ENCODE assay signal across 17 mouse cellular contexts in the genomic region with DNA sequence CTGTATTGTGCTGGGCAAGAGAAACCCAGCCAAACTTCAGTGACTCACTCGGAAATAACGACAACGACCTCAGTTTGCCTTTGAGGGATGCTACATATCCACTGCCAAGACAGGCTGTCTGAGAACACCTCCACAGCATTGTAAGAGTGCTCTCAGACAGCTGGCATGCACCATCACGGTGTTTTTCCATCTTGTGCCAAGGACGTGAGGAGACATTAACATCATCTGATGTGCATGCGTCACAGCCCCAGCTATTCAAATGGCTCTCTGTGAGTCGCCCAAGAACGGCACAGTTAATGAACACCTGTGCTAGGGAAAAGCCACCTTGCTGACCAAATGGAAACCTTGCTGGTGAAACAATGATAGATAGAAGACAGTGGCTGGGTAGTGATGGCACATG.
A peak's percentile ranks its signal among the peaks of the same experiment; 100 is the strongest.
DNase-seq lines count a peak whose midpoint lies in the region; ATAC-seq lines count a peak whose summit lies in the region.
"Had no signal": no experiment of that assay in that cellular context is flagged by ENCODE, and none has a peak within 500 bp of the region (broad histone marks: within the 10 kb centered on the region; RNA-seq: fewer than 3 reads in every experiment).

No protein-coding gene starts in this region.

- peak; percentile 34; the same call in 1 of the 2 replicates for ATAC-seq in hindbrain, embryonic 15.5 days (ENCODE audit: low FRiP score, low read depth)
- ATAC-seq in hindbrain, embryonic 14.5 days (ENCODE audit: low FRiP score) = no peak
- ATAC-seq: forebrain, postnatal 0 days had no signal

- no peaks in the 10 kb centered on the region for H3K36me3 ChIP-seq in hindbrain, embryonic 15.5 days
- peaks cover 7% of the 10 kb centered on the region; the same call in 1 of the 2 replicates for H3K36me3 ChIP-seq in hindbrain, embryonic 14.5 days (replicated peaks; ENCODE audit: control insufficient read depth, insufficient read depth)
- H3K36me3 ChIP-seq: heart, embryonic 10.5 days; stomach, embryonic 15.5 days had no signal

- H3K9ac ChIP-seq in hindbrain, embryonic 15.5 days = no peak overlapping the region
- no peak overlapping the region for H3K9ac ChIP-seq in hindbrain, embryonic 14.5 days
- H3K9ac ChIP-seq: forebrain, postnatal 0 days; stomach, embryonic 15.5 days had no signal

- H3K4me3 ChIP-seq in hindbrain, embryonic 15.5 days = no peak overlapping the region
- H3K4me3 ChIP-seq in hindbrain, embryonic 14.5 days (replicated peaks; ENCODE audit: low read length) = no peak overlapping the region
- H3K4me3 ChIP-seq: heart, embryonic 10.5 days; stomach, embryonic 15.5 days had no signal

- no peak overlapping the region for H3K4me2 ChIP-seq in hindbrain, embryonic 15.5 days
- H3K4me2 ChIP-seq in hindbrain, embryonic 14.5 days (replicated peaks) = no peak overlapping the region
- H3K4me2 ChIP-seq: liver, embryonic 11.5 days; stomach, embryonic 15.5 days had no signal

- WGBS in hindbrain, embryonic 15.5 days = 86% methylated on average over 8 of the region's 8 CpGs
- WGBS in hindbrain, embryonic 14.5 days = 87% methylated on average over 8 of the region's 8 CpGs

- no peaks in the 10 kb centered on the region for H3K4me1 ChIP-seq in hindbrain, embryonic 15.5 days (replicated peaks)
- H3K4me1 ChIP-seq in hindbrain, embryonic 14.5 days (replicated peaks; ENCODE audit: control insufficient read depth, insufficient read depth, low read length) = no peaks in the 10 kb centered on the region
- H3K4me1 ChIP-seq: heart, embryonic 10.5 days; stomach, embryonic 15.5 days had no signal

- no peak for DNase-seq in hindbrain, embryonic 14.5 days (ENCODE audit: low spot score)
- peak; percentile 42 to 51 for DNase-seq in right cerebral cortex, adult 2 months (ENCODE audit: low spot score in 2 of 2)
- DNase-seq in right cerebral cortex, postnatal 4 days = no peak
- peak; percentile 59 to 63 for DNase-seq in adrenal gland, postnatal 36 days
- DNase-seq in telencephalon, adult 2 months (ENCODE audit: low read depth, low spot score) = peak; percentile 41
- no peak for DNase-seq in heart, postnatal 36 days
- no peak for DNase-seq in gastrocnemius, postnatal 14 days
- DNase-seq: cerebellum, adult 11 months; forebrain, postnatal 0 days; kidney, adult 2 months; kidney, postnatal 36 days; lung, postnatal 10 days; thymus, postnatal 25 days had no signal

- H3K27ac ChIP-seq in hindbrain, embryonic 15.5 days (replicated peaks) = no peak overlapping the region
- H3K27ac ChIP-seq in hindbrain, embryonic 14.5 days = no peak overlapping the region
- H3K27ac ChIP-seq: heart, embryonic 10.5 days; stomach, embryonic 15.5 days had no signal

- H3K27me3 ChIP-seq in hindbrain, embryonic 15.5 days = no peaks in the 10 kb centered on the region
- no peaks in the 10 kb centered on the region for H3K27me3 ChIP-seq in hindbrain, embryonic 14.5 days (ENCODE audit: control insufficient read depth, insufficient read depth, low read length)
- H3K27me3 ChIP-seq: stomach, embryonic 15.5 days had no signal

- no peaks in the 10 kb centered on the region for H3K9me3 ChIP-seq in hindbrain, embryonic 15.5 days
- no peaks in the 10 kb centered on the region for H3K9me3 ChIP-seq in hindbrain, embryonic 14.5 days (ENCODE audit: control insufficient read depth, low read length)
- H3K9me3 ChIP-seq: heart, embryonic 10.5 days; stomach, embryonic 15.5 days had no signal

- intact Hi-C loops in heart, postnatal 36 days (cut with DNase I) = no loop called here
- intact Hi-C loops in gastrocnemius, postnatal 14 days (cut with DNase I; ENCODE audit: low total_unique reads) = no loop called here

Comparison
In these comparisons a context has a peak if more than half of its experiments do, and no peak if none do; other contexts are left out.
1. DNase-seq: peak in right cerebral cortex, adult 2 months (2 of 2), adrenal gland, postnatal 36 days (2 of 2) and telencephalon, adult 2 months (single experiment); none in hindbrain, embryonic 14.5 days (single experiment), right cerebral cortex, postnatal 4 days (single experiment), heart, postnatal 36 days (0 of 2) and gastrocnemius, postnatal 14 days (single experiment).